Mouse (Mus musculus): Measurements from ENCODE around the gene Cilp2. TPM values are rescaled to one million over a fixed set of nuclear protein-coding genes. Genes with fewer than 3 reads are reported as not detected.

The Cilp2 gene
- polyA plus RNA-seq, 1 experiment from 2014 or later = 3.1 TPM

Other genes with a start within 250 kb of the Cilp2 start
- 1.6 and 1.9 TPM in 2 replicates for gene Zfp964, start 233.2 kb downstream of the Cilp2 start, polyA plus RNA-seq (2014; fragmentation: Nextera tagmentation; extraction: Ambion mirVana)
- gene Zfp869, start 177.0 kb downstream of the Cilp2 start, polyA plus RNA-seq (2014; fragmentation: Nextera tagmentation; extraction: Ambion mirVana) = 23.4 and 31.7 TPM in 2 replicates
- gene Zfp963, start 137.7 kb downstream of the Cilp2 start, polyA plus RNA-seq (2014; fragmentation: Nextera tagmentation; extraction: Ambion mirVana) = 9.6 and 10.6 TPM in 2 replicates
- not detected in 2 replicates for gene Gm20422, start 112.8 kb downstream of the Cilp2 start, polyA plus RNA-seq (2014; fragmentation: Nextera tagmentation; extraction: Ambion mirVana)
- gene Atp13a1, start 96.5 kb downstream of the Cilp2 start, polyA plus RNA-seq (2014; fragmentation: Nextera tagmentation; extraction: Ambion mirVana) = 49.6 and 50.6 TPM in 2 replicates
- gene Zfp866, start 96.5 kb downstream of the Cilp2 start, polyA plus RNA-seq (2014; fragmentation: Nextera tagmentation; extraction: Ambion mirVana) = 40.1 and 50.4 TPM in 2 replicates
- gene Gmip, start 79.0 kb downstream of the Cilp2 start, polyA plus RNA-seq (2014; fragmentation: Nextera tagmentation; extraction: Ambion mirVana) = 26.0 and 33.2 TPM in 2 replicates
- gene Lpar2, start 65.3 kb downstream of the Cilp2 start, polyA plus RNA-seq (2014; fragmentation: Nextera tagmentation; extraction: Ambion mirVana) = 1.2 TPM in 2 replicates
- gene Pbx4, start 55.2 kb downstream of the Cilp2 start, polyA plus RNA-seq (2014; fragmentation: Nextera tagmentation; extraction: Ambion mirVana) = 62.3 and 78.2 TPM in 2 replicates
- 5.1 TPM in 2 replicates for gene Tssk6, start 14.5 kb upstream of the Cilp2 start, polyA plus RNA-seq (2014; fragmentation: Nextera tagmentation; extraction: Ambion mirVana)
- 170 and 211 TPM in 2 replicates for gene Ndufa13, start 14.9 kb upstream of the Cilp2 start, polyA plus RNA-seq (2014; fragmentation: Nextera tagmentation; extraction: Ambion mirVana)
- gene Yjefn3, start 15.0 kb upstream of the Cilp2 start, polyA plus RNA-seq (2014; fragmentation: Nextera tagmentation; extraction: Ambion mirVana) = 8.4 and 11.9 TPM in 2 replicates
- gene Gatad2a, start 108.7 kb upstream of the Cilp2 start, polyA plus RNA-seq (2014; fragmentation: Nextera tagmentation; extraction: Ambion mirVana) = 22.6 and 28.1 TPM in 2 replicates
- 65.2 and 76.3 TPM in 2 replicates for gene Mau2, start 155.0 kb upstream of the Cilp2 start, polyA plus RNA-seq (2014; fragmentation: Nextera tagmentation; extraction: Ambion mirVana)
- 49.2 and 52.7 TPM in 2 replicates for gene Sugp1, start 155.1 kb upstream of the Cilp2 start, polyA plus RNA-seq (2014; fragmentation: Nextera tagmentation; extraction: Ambion mirVana)
- 2.0 and 2.1 TPM in 2 replicates for gene Tm6sf2, start 185.2 kb upstream of the Cilp2 start, polyA plus RNA-seq (2014; fragmentation: Nextera tagmentation; extraction: Ambion mirVana)
- gene Hapln4, start 195.8 kb upstream of the Cilp2 start, polyA plus RNA-seq (2014; fragmentation: Nextera tagmentation; extraction: Ambion mirVana) = 1.2 and 1.3 TPM in 2 replicates
- 135 and 147 TPM in 2 replicates for gene Ncan, start 233.2 kb upstream of the Cilp2 start, polyA plus RNA-seq (2014; fragmentation: Nextera tagmentation; extraction: Ambion mirVana)
- gene Nr2c2ap, start 243.6 kb upstream of the Cilp2 start, polyA plus RNA-seq (2014; fragmentation: Nextera tagmentation; extraction: Ambion mirVana) = 25.8 and 43.4 TPM in 2 replicates

Measured in midbrain, embryonic 14.5 days (tissue).